Mouse (Mus musculus) lung, postnatal 25 days (tissue): ENCODE results near the gene Brip1.

Experiments used
- DNase-seq: peaks from one replicate; pipeline ENCODE4 v3.0.0; 2022; ENCODE audit warnings: low spot score

Gene Brip1

DNA sequence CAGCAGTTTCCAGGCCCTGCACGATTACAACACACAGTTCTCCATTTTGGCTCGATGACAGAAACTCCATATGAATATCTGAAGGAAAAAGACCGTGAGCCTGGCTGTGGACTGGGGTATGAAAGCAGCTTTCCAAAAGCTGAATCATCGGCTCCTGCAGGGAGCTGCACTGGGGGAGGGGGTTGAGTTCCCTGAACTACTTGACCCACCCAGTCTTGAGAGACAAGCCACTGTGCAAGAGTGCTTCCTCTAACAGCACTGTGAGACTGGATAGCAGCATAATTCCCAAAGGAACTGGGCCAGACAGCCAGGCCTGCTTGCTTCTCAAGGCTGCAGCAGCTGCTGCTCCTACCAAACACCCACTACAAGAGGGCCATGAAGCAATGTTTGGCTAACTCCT, 178.6 kb downstream of the Brip1 start:
- peak; percentile 28 for DNase-seq

DNA sequence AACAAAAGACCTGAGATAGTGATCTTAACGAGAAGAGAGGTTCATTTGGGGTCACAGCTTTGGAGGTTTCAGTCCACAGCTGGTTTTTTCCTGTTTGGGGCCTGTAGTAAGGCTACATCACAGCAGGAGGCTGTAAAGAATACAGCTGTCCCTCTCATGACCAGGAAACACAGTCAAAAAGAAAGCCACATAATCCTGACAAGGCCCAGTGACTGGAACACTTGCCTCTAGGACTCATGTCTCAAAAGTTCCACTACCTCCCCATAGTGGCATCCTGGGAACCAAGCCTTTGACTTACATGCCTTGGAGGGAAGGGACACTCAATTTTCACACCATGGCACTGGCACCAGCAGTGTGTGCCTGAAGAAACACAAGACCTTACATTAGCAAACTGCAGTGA, 181.0 kb downstream of the Brip1 start:
- DNase-seq = no peak

DNA sequence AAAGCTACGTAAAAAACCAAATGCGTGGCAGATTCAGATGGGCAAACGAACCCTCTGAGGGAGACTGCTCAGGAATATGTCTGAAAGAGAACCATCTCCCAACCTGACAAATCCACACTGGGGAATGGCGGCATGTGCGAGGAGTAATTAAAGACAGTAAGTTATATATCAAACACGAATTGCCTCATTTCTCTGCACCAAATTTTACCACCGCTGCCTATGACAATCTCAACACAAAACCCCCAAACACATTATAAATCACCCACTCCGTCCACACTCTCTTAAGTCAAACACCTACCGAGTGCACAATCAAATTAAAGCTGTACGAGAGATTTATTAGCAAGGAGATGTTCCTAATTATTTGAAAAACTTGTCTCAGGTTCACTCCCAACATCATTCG, 184.8 kb downstream of the Brip1 start:
- no peak for DNase-seq

DNA sequence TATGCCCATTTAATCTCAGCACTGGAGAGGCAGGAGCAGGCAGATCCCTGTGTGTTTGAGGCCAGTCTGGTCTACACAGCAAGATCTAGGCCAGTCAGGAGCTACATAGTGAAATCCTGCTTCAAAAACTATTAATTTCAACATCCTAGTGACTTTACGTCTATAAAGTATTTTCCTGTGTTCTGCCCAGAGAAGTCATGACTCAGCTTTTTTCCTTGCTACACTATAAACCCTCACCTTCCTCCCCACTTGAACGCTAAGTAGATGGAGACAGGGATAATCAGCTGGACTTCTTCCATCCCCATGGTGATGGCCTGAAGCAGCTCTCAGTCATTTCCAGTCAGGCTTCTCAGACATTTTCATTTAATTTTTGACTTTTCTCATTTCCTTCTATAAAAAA, 187.9 kb downstream of the Brip1 start:
- DNase-seq = no peak

GRCm38 (mm10) chr11:86010458-86010857, 190.5 kb downstream of the Brip1 start:
- no peak for DNase-seq

DNA sequence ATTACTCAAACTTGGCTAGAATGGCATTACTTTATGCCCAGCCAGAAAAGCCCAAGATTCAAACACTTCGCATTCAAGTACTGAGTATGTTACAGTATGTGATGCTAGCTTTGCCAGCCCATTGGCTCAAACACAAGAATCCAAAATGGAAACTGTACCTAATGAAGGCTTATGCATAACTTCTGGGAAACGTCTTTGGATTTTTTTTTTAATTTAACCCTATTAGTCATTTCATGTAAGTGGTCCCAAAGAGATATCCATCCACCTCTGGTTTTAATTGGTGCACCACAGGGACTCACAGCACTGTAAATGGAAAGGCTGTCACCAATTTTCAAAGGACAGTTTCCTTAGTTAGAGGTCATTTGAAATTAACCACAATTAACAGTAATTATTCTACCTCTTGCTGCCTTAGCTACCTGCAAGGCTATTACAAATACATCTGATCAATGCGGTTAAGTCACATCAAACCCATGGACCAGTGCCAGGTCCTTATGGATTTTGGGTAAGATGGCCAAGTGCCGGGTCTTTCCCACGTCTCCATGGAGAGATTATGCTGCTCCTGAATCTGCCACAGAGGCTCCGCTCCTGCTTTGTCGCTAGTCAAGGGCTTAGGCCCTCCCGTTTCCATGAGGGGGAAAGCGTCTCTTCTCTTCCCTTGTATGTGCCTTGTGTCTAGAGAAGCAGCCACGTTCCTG, 192.6 kb downstream of the Brip1 start:
- DNase-seq = no peak
